ENCODE assay signal across 23 mouse cellular contexts in genomic region chr4:91263733-91264440, GRCm38 (mm10).
DNase-seq lines count a peak whose midpoint lies in the region; ATAC-seq and TF ChIP-seq lines count a peak whose summit lies in the region.
"Had no signal": no experiment of that assay in that cellular context is flagged by ENCODE, and none has a peak within 500 bp of the region (broad histone marks: within the 10 kb centered on the region; RNA-seq: fewer than 3 reads in every experiment).

No protein-coding gene starts in this region.

- no peak overlapping the region for H3K4me3 ChIP-seq in forebrain, embryonic 14.5 days (ENCODE audit: low read depth, low read length)
- H3K4me3 ChIP-seq in forebrain, embryonic 12.5 days (replicated peaks): no peak overlapping the region
- H3K4me3 ChIP-seq in hindbrain, embryonic 16.5 days (ENCODE audit: low read length): no peak overlapping the region
- no peak overlapping the region for H3K4me3 ChIP-seq in hindbrain, embryonic 11.5 days (ENCODE audit: low read depth, low read length)
- H3K4me3 ChIP-seq in MEL (ENCODE audit: control insufficient read depth in 1 of 2, insufficient read depth in 1 of 2, low read depth in 2 of 2, low read length in 2 of 2): no peak overlapping the region
- H3K4me3 ChIP-seq: embryonic facial prominence, embryonic 10.5 days; layer of hippocampus, adult 2 months; limb, embryonic 12.5 days; liver, embryonic 12.5 days; midbrain, embryonic 12.5 days had no signal

- peak; percentile 4 for DNase-seq in forebrain, embryonic 14.5 days (ENCODE audit: low spot score)
- no peak for DNase-seq in hindbrain, embryonic 11.5 days (ENCODE audit: low spot score)
- peak; percentile 0 for DNase-seq in lung, postnatal 36 days
- no peak for DNase-seq in lung, postnatal 25 days (ENCODE audit: low spot score)
- DNase-seq in MEL (ENCODE audit: low read depth, low spot score): peak; percentile 4
- no peak for DNase-seq in layer of hippocampus, postnatal 14 days (ENCODE audit: low spot score in 2 of 2)
- DNase-seq: adrenal gland, postnatal 25 days; cerebellum, adult 8-10 months; heart, postnatal 14 days; kidney, adult 2 months; kidney, postnatal 14 days; right cerebral cortex, adult 18-20 months had no signal

- H3K27ac ChIP-seq in forebrain, embryonic 14.5 days (ENCODE audit: low read depth, low read length): 0 out of 2 replicates have a peak overlapping the region, but pooled peaks have one; percentile 30
- H3K27ac ChIP-seq in forebrain, embryonic 12.5 days: no peak overlapping the region
- 0 out of 2 replicates have a peak overlapping the region, but pooled peaks have one; percentile 24 for H3K27ac ChIP-seq in hindbrain, embryonic 16.5 days (ENCODE audit: low read depth, low read length)
- no peak overlapping the region for H3K27ac ChIP-seq in hindbrain, embryonic 11.5 days (ENCODE audit: low read depth, low read length)
- no peak overlapping the region for H3K27ac ChIP-seq in MEL (ENCODE audit: control insufficient read depth, low read depth, low read length)
- H3K27ac ChIP-seq: embryonic facial prominence, embryonic 10.5 days; layer of hippocampus, adult 2 months; limb, embryonic 12.5 days; liver, embryonic 12.5 days; macrophage; midbrain, embryonic 12.5 days had no signal

- H3K4me1 ChIP-seq in forebrain, embryonic 14.5 days (ENCODE audit: control insufficient read depth, insufficient read depth, low read length): no peaks in the 10 kb centered on the region
- H3K4me1 ChIP-seq in forebrain, embryonic 12.5 days: no peaks in the 10 kb centered on the region
- H3K4me1 ChIP-seq in hindbrain, embryonic 16.5 days (ENCODE audit: control insufficient read depth, insufficient read depth, low read depth, low read length): no peaks in the 10 kb centered on the region
- H3K4me1 ChIP-seq in hindbrain, embryonic 11.5 days (replicated peaks; ENCODE audit: control insufficient read depth, insufficient read depth, low read length): no peaks in the 10 kb centered on the region
- H3K4me1 ChIP-seq in MEL (ENCODE audit: control insufficient read depth in 1 of 2, insufficient read depth in 2 of 2, low read length in 2 of 2): no peaks in the 10 kb centered on the region
- H3K4me1 ChIP-seq: embryonic facial prominence, embryonic 10.5 days; limb, embryonic 12.5 days; liver, embryonic 12.5 days; midbrain, embryonic 12.5 days had no signal

- no peak for TF ChIP-seq POLR2A in MEL (IDR thresholded peaks at IDR 0.05; ENCODE audit: control insufficient read depth in 1 of 2, insufficient read depth in 1 of 2, low read depth in 1 of 2, low read length in 2 of 2, poor library complexity in 1 of 2)

- H3K9ac ChIP-seq in forebrain, embryonic 14.5 days (ENCODE audit: low read length): no peak overlapping the region
- H3K9ac ChIP-seq in forebrain, embryonic 12.5 days: no peak overlapping the region
- no peak overlapping the region for H3K9ac ChIP-seq in hindbrain, embryonic 16.5 days (ENCODE audit: low read depth, low read length)
- H3K9ac ChIP-seq in hindbrain, embryonic 11.5 days (ENCODE audit: low read depth, low read length): no peak overlapping the region
- H3K9ac ChIP-seq in MEL (ENCODE audit: control insufficient read depth, low read depth, low read length, poor library complexity, severe bottlenecking): no peak overlapping the region
- H3K9ac ChIP-seq: limb, embryonic 12.5 days; liver, embryonic 12.5 days; midbrain, embryonic 12.5 days had no signal

- no peak for TF ChIP-seq EP300 in MEL (IDR thresholded peaks at IDR 0.05; ENCODE audit: low read depth in 1 of 2, low read length in 2 of 2)

- TF ChIP-seq CTCF in MEL (IDR thresholded peaks at IDR 0.05 in 2 of 3, conservative IDR thresholded peaks at IDR 0.05 in 1 of 3; ENCODE audit: control insufficient read depth in 1 of 3, insufficient read depth in 1 of 3, low read depth in 2 of 3, low read length in 3 of 3, poor library complexity in 1 of 3, severe bottlenecking in 1 of 3): no peak

- H3K4me2 ChIP-seq in forebrain, embryonic 14.5 days (ENCODE audit: low read length): no peak overlapping the region
- no peak overlapping the region for H3K4me2 ChIP-seq in forebrain, embryonic 12.5 days
- no peak overlapping the region for H3K4me2 ChIP-seq in hindbrain, embryonic 16.5 days (ENCODE audit: low read length)
- H3K4me2 ChIP-seq in hindbrain, embryonic 11.5 days (replicated peaks; ENCODE audit: low read depth, low read length): no peak overlapping the region
- H3K4me2 ChIP-seq: heart, embryonic 11.5 days; limb, embryonic 12.5 days; liver, embryonic 12.5 days; midbrain, embryonic 12.5 days had no signal

- peak; percentile 16; the same call in 1 of the 2 replicates for ATAC-seq in forebrain, embryonic 14.5 days
- ATAC-seq in forebrain, embryonic 12.5 days (ENCODE audit: low FRiP score): no peak; the same call in 1 of the 2 replicates
- peak; percentile 28; the same call in 1 of the 2 replicates for ATAC-seq in hindbrain, embryonic 16.5 days
- no peak for ATAC-seq in hindbrain, embryonic 11.5 days (ENCODE audit: low FRiP score)
- ATAC-seq: inflammation-experienced regulatory T-cells, adult 6 months; liver, embryonic 12.5 days had no signal

- H3K36me3 ChIP-seq in forebrain, embryonic 14.5 days (ENCODE audit: control insufficient read depth, insufficient read depth, low read length): peaks cover 8% of the 10 kb centered on the region
- no peaks in the 10 kb centered on the region for H3K36me3 ChIP-seq in forebrain, embryonic 12.5 days (replicated peaks)
- H3K36me3 ChIP-seq in hindbrain, embryonic 16.5 days (ENCODE audit: control insufficient read depth, insufficient read depth, low read length): no peaks in the 10 kb centered on the region
- no peaks in the 10 kb centered on the region for H3K36me3 ChIP-seq in hindbrain, embryonic 11.5 days (ENCODE audit: control insufficient read depth, insufficient read depth, low read length)
- H3K36me3 ChIP-seq in MEL (ENCODE audit: control insufficient read depth in 1 of 2, insufficient read depth in 2 of 2, low read length in 2 of 2): no peaks in the 10 kb centered on the region
- H3K36me3 ChIP-seq: embryonic facial prominence, embryonic 10.5 days; G1E; limb, embryonic 12.5 days; liver, embryonic 12.5 days had no signal

- WGBS in forebrain, embryonic 14.5 days: 90% methylated on average over 19 of the region's 19 CpGs
- WGBS in forebrain, embryonic 12.5 days: 94% methylated on average over 19 of the region's 19 CpGs
- 81% methylated on average over 19 of the region's 19 CpGs for WGBS in hindbrain, embryonic 16.5 days
- WGBS in hindbrain, embryonic 11.5 days: 90% methylated on average over 19 of the region's 19 CpGs

- no peak for TF ChIP-seq RAD21 in MEL (IDR thresholded peaks at IDR 0.05; ENCODE audit: low read depth, low read length)

- H3K9me3 ChIP-seq in forebrain, embryonic 14.5 days (replicated peaks; ENCODE audit: control insufficient read depth, low read length): no peaks in the 10 kb centered on the region
- no peaks in the 10 kb centered on the region for H3K9me3 ChIP-seq in forebrain, embryonic 12.5 days
- no peaks in the 10 kb centered on the region for H3K9me3 ChIP-seq in hindbrain, embryonic 16.5 days (ENCODE audit: control insufficient read depth, low read length)
- H3K9me3 ChIP-seq in hindbrain, embryonic 11.5 days (ENCODE audit: control insufficient read depth, low read length): no peaks in the 10 kb centered on the region
- no peaks in the 10 kb centered on the region for H3K9me3 ChIP-seq in MEL (replicated peaks; ENCODE audit: insufficient read depth, low read length)
- H3K9me3 ChIP-seq: embryonic facial prominence, embryonic 10.5 days; limb, embryonic 12.5 days; liver, embryonic 12.5 days; midbrain, embryonic 12.5 days had no signal

- H3K27me3 ChIP-seq in forebrain, embryonic 14.5 days (replicated peaks; ENCODE audit: control insufficient read depth, insufficient read depth, low read length): no peaks in the 10 kb centered on the region
- H3K27me3 ChIP-seq in forebrain, embryonic 12.5 days: no peaks in the 10 kb centered on the region
- H3K27me3 ChIP-seq in hindbrain, embryonic 16.5 days (replicated peaks; ENCODE audit: control insufficient read depth, insufficient read depth, low read length): no peaks in the 10 kb centered on the region
- no peaks in the 10 kb centered on the region for H3K27me3 ChIP-seq in hindbrain, embryonic 11.5 days (ENCODE audit: control insufficient read depth, insufficient read depth, low read length)
- H3K27me3 ChIP-seq in MEL (ENCODE audit: control insufficient read depth in 1 of 2, insufficient read depth in 2 of 2, low read length in 2 of 2): no peaks in the 10 kb centered on the region
- H3K27me3 ChIP-seq: limb, embryonic 12.5 days; liver, embryonic 12.5 days; midbrain, embryonic 12.5 days had no signal

- no peaks in the 10 kb centered on the region for H3K79me2 ChIP-seq in MEL (ENCODE audit: control insufficient read depth, insufficient read depth, low read length, poor library complexity)

TF ChIP-seq in MEL, 35 proteins besides CTCF, POLR2A, EP300 and RAD21:
- TF ChIP-seq CHD1 (IDR thresholded peaks at IDR 0.05; ENCODE audit: low read depth, low read length): no peak
- TF ChIP-seq GATA1 (IDR thresholded peaks at IDR 0.05; ENCODE audit: low read depth, low read length): no peak
- TF ChIP-seq HCFC1 (IDR thresholded peaks at IDR 0.05; ENCODE audit: low read depth, low read length): no peak
- TF ChIP-seq KAT2A (conservative IDR thresholded peaks at IDR 0.05; ENCODE audit: low read depth, low read length): no peak
- TF ChIP-seq MYB (IDR thresholded peaks at IDR 0.05; ENCODE audit: low read depth, low read length): no peak
- no peak for TF ChIP-seq USF1 (IDR thresholded peaks at IDR 0.05; ENCODE audit: low read depth, low read length)
- no peak for TF ChIP-seq BHLHE40 (IDR thresholded peaks at IDR 0.05; ENCODE audit: borderline replicate concordance, low read depth, low read length)
- no peak for TF ChIP-seq RCOR1 (IDR thresholded peaks at IDR 0.05; ENCODE audit: low read depth, low read length)
- no peak for TF ChIP-seq JUND (IDR thresholded peaks at IDR 0.05; ENCODE audit: low read depth, low read length)
- TF ChIP-seq TAL1 (IDR thresholded peaks at IDR 0.05; ENCODE audit: low read length): no peak
- TF ChIP-seq ELF1 (IDR thresholded peaks at IDR 0.05; ENCODE audit: low read depth, low read length): no peak
- no peak for TF ChIP-seq POLR2AphosphoS5 (IDR thresholded peaks at IDR 0.05; ENCODE audit: borderline replicate concordance, low read depth, low read length)
- no peak for TF ChIP-seq SIN3A (IDR thresholded peaks at IDR 0.05; ENCODE audit: low read length)
- no peak for TF ChIP-seq SMC3 (IDR thresholded peaks at IDR 0.05; ENCODE audit: low read depth, low read length)

Comparison
In these comparisons a context has a peak if more than half of its experiments do, and no peak if none do; other contexts are left out.
1. ATAC-seq: peak in forebrain, embryonic 14.5 days (single experiment) and hindbrain, embryonic 16.5 days (single experiment); none in forebrain, embryonic 12.5 days (single experiment) and hindbrain, embryonic 11.5 days (single experiment).
2. DNase-seq: peak in forebrain, embryonic 14.5 days (single experiment), lung, postnatal 36 days (single experiment) and MEL (single experiment); none in hindbrain, embryonic 11.5 days (single experiment), lung, postnatal 25 days (single experiment) and layer of hippocampus, postnatal 14 days (0 of 2).
3. H3K27ac ChIP-seq: peak in forebrain, embryonic 14.5 days (single experiment) and hindbrain, embryonic 16.5 days (single experiment); none in forebrain, embryonic 12.5 days (single experiment), hindbrain, embryonic 11.5 days (single experiment) and MEL (single experiment).